Mouse (Mus musculus) kidney, adult 2 months (tissue): Measurements from ENCODE around the gene Tspan18.

Experiments
- CTCF ChIP-seq: fragments of 200-500 bp; conservative IDR thresholded peaks from 2 replicates; pipeline ENCODE4 v1.5.1; 2011; ENCODE audit warnings: low read depth, mild to moderate bottlenecking, control low read depth, low read length, moderate library complexity, mixed read lengths; ENCODE audit not compliant: insufficient read depth, insufficient read length
- POLR2A ChIP-seq: fragments of 200-500 bp; IDR thresholded peaks from one replicate; pipeline ENCODE4 v1.6.1; 2011; ENCODE audit warnings: low read depth, low read length, control low read depth

GRCm38 (mm10) chr2:93285842-93286241 is 48.5 kb downstream of the Tspan18 start:
- TF ChIP-seq POLR2A, result no peak
- no peak for TF ChIP-seq CTCF
